Mouse (Mus musculus): ENCODE results near the gene Rfx3.

- no peak for TF ChIP-seq CTCF (IDR thresholded peaks at IDR 0.05; ENCODE audit: extremely low read depth, insufficient read depth, insufficient read length, insufficient replicate concordance)
- TF ChIP-seq POLR2A (IDR thresholded peaks at IDR 0.05; ENCODE audit: low read depth, low read length): no peak
Observed at GRCm38 (mm10) chr19:27906976-27907375, 104.0 kb downstream of the Rfx3 start.

Data from spleen, adult 2 months (tissue).